ENCODE assay signal across 7 mouse cellular contexts in the genomic region with DNA sequence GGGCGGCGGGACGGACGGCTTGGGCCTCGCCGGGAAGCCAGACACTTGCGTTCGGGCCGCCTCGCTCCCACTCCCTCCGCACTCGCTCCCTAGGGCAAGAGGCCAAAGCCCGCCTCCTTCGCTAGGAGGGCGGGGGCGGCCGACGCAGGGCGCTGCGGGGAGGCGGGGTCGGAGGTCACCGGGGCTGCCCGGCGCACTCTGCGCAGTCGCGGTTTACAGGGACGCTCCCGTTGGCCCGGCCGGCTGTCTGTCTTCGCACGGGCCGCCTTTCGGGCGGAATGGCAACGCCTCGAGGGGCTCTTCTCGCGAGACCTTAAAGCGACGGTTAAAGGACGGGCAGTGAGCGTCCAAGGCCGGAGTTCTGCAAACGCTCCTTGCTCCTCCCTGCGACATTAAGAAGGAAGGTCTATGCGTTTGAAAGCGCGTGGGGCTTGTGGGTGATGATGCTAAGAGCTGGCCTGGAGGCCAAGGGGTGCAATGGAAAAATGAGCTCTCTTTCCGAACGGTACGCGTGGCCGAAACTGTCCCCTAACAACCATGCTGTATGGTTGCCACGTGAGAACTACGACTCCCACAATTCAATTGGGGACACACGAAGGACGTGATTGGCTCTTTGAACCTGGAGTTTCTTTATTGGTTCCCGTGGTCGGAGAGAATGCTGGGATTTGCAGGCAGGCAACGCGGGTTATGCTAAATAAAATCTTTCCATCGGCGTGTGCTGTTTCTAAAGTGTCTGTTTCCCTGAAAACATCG. TPM values are rescaled to one million over a fixed set of nuclear protein-coding genes. Genes with fewer than 3 reads are reported as not detected.
A peak's percentile ranks its signal among the peaks of the same experiment; 100 is the strongest.
DNase-seq lines count a peak whose midpoint lies in the region; ATAC-seq lines count a peak whose summit lies in the region.

TSS of gene Cand1 (minus strand) at position 87 of the 753 bp plus-strand sequence.

- H3K9me3 ChIP-seq in embryonic facial prominence, embryonic 11.5 days (replicated peaks; ENCODE audit: control insufficient read depth, low read length) = no peaks in the 10 kb centered on the region
- no peaks in the 10 kb centered on the region for H3K9me3 ChIP-seq in limb, embryonic 10.5 days (replicated peaks)
- no peaks in the 10 kb centered on the region for H3K9me3 ChIP-seq in midbrain, embryonic 13.5 days

- H3K27me3 ChIP-seq in embryonic facial prominence, embryonic 11.5 days (ENCODE audit: control insufficient read depth, insufficient read depth, low read length) = no peaks in the 10 kb centered on the region
- no peaks in the 10 kb centered on the region for H3K27me3 ChIP-seq in limb, embryonic 10.5 days (ENCODE audit: low read depth, poor library complexity, severe bottlenecking)
- H3K27me3 ChIP-seq in midbrain, embryonic 13.5 days = no peaks in the 10 kb centered on the region

- peak; percentile 100 for DNase-seq in adrenal gland, postnatal 14 days
- DNase-seq in embryonic facial prominence, embryonic 11.5 days (ENCODE audit: low spot score) = peak; percentile 98
- DNase-seq in kidney, adult 11 months = peak; percentile 98
- peak; percentile 97 for DNase-seq in limb, embryonic 10.5 days (ENCODE audit: low spot score)
- peak; percentile 98 for DNase-seq in spleen, adult 12 weeks (ENCODE audit: low spot score)

- peak within 1 kb of the TSS; percentile 63 for H3K4me2 ChIP-seq in embryonic facial prominence, embryonic 11.5 days (ENCODE audit: low read depth, low read length)
- peak within 1 kb of the TSS; percentile 86 for H3K4me2 ChIP-seq in midbrain, embryonic 13.5 days (replicated peaks)

- no peaks in the 10 kb centered on the region for H3K36me3 ChIP-seq in embryonic facial prominence, embryonic 11.5 days (replicated peaks; ENCODE audit: control insufficient read depth, insufficient read depth, low read depth, low read length)
- H3K36me3 ChIP-seq in limb, embryonic 10.5 days = peaks cover 20% of the 10 kb centered on the region
- H3K36me3 ChIP-seq in midbrain, embryonic 13.5 days = peaks cover 8% of the 10 kb centered on the region; the same call in 1 of the 2 replicates

- H3K27ac ChIP-seq in embryonic facial prominence, embryonic 11.5 days (replicated peaks; ENCODE audit: low read depth, low read length) = peak within 1 kb of the TSS; percentile 95
- H3K27ac ChIP-seq in limb, embryonic 10.5 days = peak within 1 kb of the TSS; percentile 99
- H3K27ac ChIP-seq in midbrain, embryonic 13.5 days = peak within 1 kb of the TSS; percentile 98

- H3K9ac ChIP-seq in embryonic facial prominence, embryonic 11.5 days (replicated peaks; ENCODE audit: low read length) = peak within 1 kb of the TSS; percentile 97
- H3K9ac ChIP-seq in midbrain, embryonic 13.5 days (replicated peaks) = peak within 1 kb of the TSS; percentile 97

- under 1% methylated on average over 57 of the region's 67 CpGs for WGBS in embryonic facial prominence, embryonic 11.5 days
- WGBS in limb, embryonic 10.5 days = under 1% methylated on average over 67 of the region's 67 CpGs
- under 1% methylated on average over 67 of the region's 67 CpGs for WGBS in midbrain, embryonic 13.5 days

- H3K4me3 ChIP-seq in embryonic facial prominence, embryonic 11.5 days (ENCODE audit: low read depth, low read length) = peak within 1 kb of the TSS; percentile 78
- H3K4me3 ChIP-seq in limb, embryonic 10.5 days = peak within 1 kb of the TSS; percentile 96
- H3K4me3 ChIP-seq in midbrain, embryonic 13.5 days (replicated peaks) = peak within 1 kb of the TSS; percentile 99

- H3K4me1 ChIP-seq in embryonic facial prominence, embryonic 11.5 days (ENCODE audit: control insufficient read depth, insufficient read depth, low read length) = peaks cover 2% of the 10 kb centered on the region; the same call in 1 of the 2 replicates
- peaks cover 20% of the 10 kb centered on the region for H3K4me1 ChIP-seq in limb, embryonic 10.5 days
- peaks cover 23% of the 10 kb centered on the region for H3K4me1 ChIP-seq in midbrain, embryonic 13.5 days (replicated peaks)

- ATAC-seq in embryonic facial prominence, embryonic 11.5 days (replicated peaks; ENCODE audit: insufficient number of reproducible peaks, low FRiP score, low TSS enrichment, low read depth) = peak; percentile 97
- peak; percentile 86 for ATAC-seq in granulocyte monocyte progenitor cell, adult 5-6 weeks (replicated peaks; ENCODE audit: poor library complexity, severe bottlenecking)
- ATAC-seq in midbrain, embryonic 13.5 days = peak; percentile 98

RNA-seq across cellular contexts. Expression of gene Cand1, which starts in this region (rescaled TPM):
- 88.4 and 95.3 TPM in 2 replicates for total RNA-seq in adrenal gland, postnatal 14 days (2021)
- 127 and 134 TPM in 2 replicates for polyA plus RNA-seq in embryonic facial prominence, embryonic 11.5 days (2014; fragmentation: Nextera tagmentation; extraction: Ambion mirVana)
- 37.8 and 92.4 TPM in 2 replicates for total RNA-seq in granulocyte monocyte progenitor cell, adult 5-6 weeks (2014; fragmentation: Nextera tagmentation)
- total RNA-seq in granulocyte monocyte progenitor cell, adult 5-6 weeks (2017) = 44.0 and 45.5 TPM in 2 replicates
- 95.9 and 107 TPM in 2 replicates for polyA plus RNA-seq in limb, embryonic 10.5 days (2016; fragmentation: Nextera tagmentation; extraction: Ambion mirVana)
- polyA plus RNA-seq in midbrain, embryonic 13.5 days (2015; fragmentation: Nextera tagmentation; extraction: Ambion mirVana) = 46.2 and 55.9 TPM in 2 replicates

Comparison
In these comparisons a context has a peak if more than half of its experiments do, and no peak if none do; other contexts are left out.
1. Peak in every context shown above with its lines: DNase-seq, ATAC-seq, H3K4me3 ChIP-seq and H3K27ac ChIP-seq.